Mouse (Mus musculus) bone marrow macrophage, adult 2 months (primary cell): Measurements from ENCODE around the gene Troap.

ENCODE experiments used
- CTCF ChIP-seq: IDR thresholded peaks from 2 replicates; pipeline ENCODE4 v1.5.1; 2012; ENCODE audit warnings: low read depth, mild to moderate bottlenecking, low read length, moderate library complexity
- POLR2A ChIP-seq: IDR thresholded peaks from 2 replicates; pipeline ENCODE4 v1.6.1; 2012; ENCODE audit warnings: mild to moderate bottlenecking, low read depth, low read length, borderline replicate concordance

DNA sequence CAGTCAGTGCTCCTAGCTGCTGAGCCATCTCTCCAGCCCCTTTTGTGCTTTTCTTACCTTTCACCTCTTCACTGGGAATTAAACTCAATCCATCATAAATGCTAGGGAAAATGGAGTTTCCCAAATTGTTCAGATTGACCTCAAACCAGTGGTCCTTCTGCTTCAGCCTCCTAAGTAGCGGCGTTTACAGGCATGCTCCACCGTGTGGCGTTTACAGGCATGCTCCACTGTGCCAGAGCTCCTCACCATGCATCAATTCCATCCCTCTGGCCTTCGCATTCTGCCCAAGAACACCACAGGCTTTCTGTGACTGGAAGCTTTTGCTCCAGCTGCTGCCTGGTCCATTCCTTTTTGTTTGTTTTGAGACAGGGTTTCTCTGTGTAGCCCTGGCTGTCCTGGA, 47.3 kb upstream of the Troap start:
- TF ChIP-seq POLR2A: no peak
- no peak for TF ChIP-seq CTCF
